In the genomic region with DNA sequence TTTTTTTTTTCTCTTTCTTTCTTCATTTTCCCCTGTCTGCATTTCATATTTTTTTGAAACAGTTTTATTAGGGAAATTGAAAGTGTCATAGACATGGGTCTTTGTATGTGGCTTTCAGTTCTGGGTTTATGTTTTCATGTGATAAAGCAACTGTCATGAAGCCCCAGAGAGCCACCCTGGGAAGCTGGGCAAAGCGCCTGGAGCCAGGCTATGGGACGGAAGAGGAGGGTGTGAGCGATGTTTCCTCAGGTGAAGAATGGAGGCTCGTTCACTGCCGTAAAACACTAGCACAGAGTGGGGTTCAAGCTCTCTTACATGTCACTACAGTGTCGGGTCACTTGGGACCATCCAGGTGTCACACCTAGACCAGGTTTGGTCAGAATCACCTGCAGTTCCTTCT, we compare ENCODE assay signal across 25 mouse cellular contexts. TPM values are rescaled to one million over a fixed set of nuclear protein-coding genes. Genes with fewer than 3 reads are reported as not detected.
DNase-seq lines count a peak whose midpoint lies in the region; ATAC-seq and TF ChIP-seq lines count a peak whose summit lies in the region.
"Had no signal": no experiment of that assay in that cellular context is flagged by ENCODE, and none has a peak within 500 bp of the region (broad histone marks: within the 10 kb centered on the region; RNA-seq: fewer than 3 reads in every experiment).

No protein-coding gene starts in this region.

- TF ChIP-seq POLR2A in thymus, adult 2 months (IDR thresholded peaks at IDR 0.05; ENCODE audit: control insufficient read depth, extremely low read depth, insufficient read depth, low read length, poor library complexity), result no peak

- no peak overlapping the region for H3K9ac ChIP-seq in heart, embryonic 12.5 days
- H3K9ac ChIP-seq in heart, postnatal 0 days (replicated peaks; ENCODE audit: low read depth, low read length), result 0 out of 2 replicates have a peak overlapping the region, but pooled peaks have one; percentile 17
- no peak overlapping the region for H3K9ac ChIP-seq in hindbrain, embryonic 16.5 days (ENCODE audit: low read depth, low read length)
- H3K9ac ChIP-seq: embryonic facial prominence, embryonic 13.5 days; hindbrain, embryonic 13.5 days; limb, embryonic 15.5 days; liver, embryonic 13.5 days had no signal

- H3K27me3 ChIP-seq in heart, embryonic 12.5 days (replicated peaks), result no peaks in the 10 kb centered on the region
- no peaks in the 10 kb centered on the region for H3K27me3 ChIP-seq in heart, postnatal 0 days (ENCODE audit: control insufficient read depth, insufficient read depth, low read length)
- no peaks in the 10 kb centered on the region for H3K27me3 ChIP-seq in thymus, adult 2 months (ENCODE audit: control insufficient read depth, insufficient read depth, low read length)
- no peaks in the 10 kb centered on the region for H3K27me3 ChIP-seq in hindbrain, embryonic 16.5 days (replicated peaks; ENCODE audit: control insufficient read depth, insufficient read depth, low read length)
- H3K27me3 ChIP-seq: embryonic facial prominence, embryonic 13.5 days; limb, embryonic 15.5 days; liver, embryonic 13.5 days had no signal

- no peak for TF ChIP-seq EP300 in heart, postnatal 0 days (IDR thresholded peaks at IDR 0.05; ENCODE audit: low read depth)

- peak overlapping the region; percentile 45 for H3K4me2 ChIP-seq in heart, embryonic 12.5 days
- H3K4me2 ChIP-seq in heart, postnatal 0 days (ENCODE audit: low read depth, low read length), result peak overlapping the region; percentile 49
- H3K4me2 ChIP-seq in hindbrain, embryonic 16.5 days (ENCODE audit: low read length), result no peak overlapping the region
- H3K4me2 ChIP-seq: embryonic facial prominence, embryonic 13.5 days; hindbrain, embryonic 13.5 days; limb, embryonic 15.5 days; liver, embryonic 13.5 days; midbrain, embryonic 11.5 days had no signal

- no peaks in the 10 kb centered on the region for H3K36me3 ChIP-seq in heart, embryonic 12.5 days
- no peaks in the 10 kb centered on the region for H3K36me3 ChIP-seq in heart, postnatal 0 days (replicated peaks; ENCODE audit: control insufficient read depth, insufficient read depth, low read length)
- no peaks in the 10 kb centered on the region for H3K36me3 ChIP-seq in thymus, adult 2 months (ENCODE audit: control insufficient read depth, insufficient read depth, low read length)
- H3K36me3 ChIP-seq in hindbrain, embryonic 16.5 days (ENCODE audit: control insufficient read depth, insufficient read depth, low read length), result no peaks in the 10 kb centered on the region
- H3K36me3 ChIP-seq: hindbrain, embryonic 13.5 days; limb, embryonic 10.5 days; liver, embryonic 13.5 days had no signal

- no peak for DNase-seq in heart, adult 9 months (ENCODE audit: low spot score in 2 of 2)
- DNase-seq in heart, postnatal 0 days (ENCODE audit: low spot score), result no peak
- DNase-seq in heart, postnatal 36 days, result no peak
- no peak for DNase-seq in thymus, adult 2 months
- no peak for DNase-seq in thymus, postnatal 14 days
- DNase-seq: adrenal gland, postnatal 14 days; cerebellum, adult 11 months; cerebellum, adult 9-11 months; gastrocnemius, adult 2 months; gastrocnemius, postnatal 36 days; layer of hippocampus, adult 9-11 months; liver, embryonic 13.5 days; lung, adult 18-20 months; lung, postnatal 14 days; spleen, adult 18-20 months had no signal

- TF ChIP-seq CTCF in heart, postnatal 0 days (IDR thresholded peaks at IDR 0.05; ENCODE audit: low read depth), result no peak
- no peak for TF ChIP-seq CTCF in thymus, adult 2 months (IDR thresholded peaks at IDR 0.05; ENCODE audit: borderline replicate concordance, control insufficient read depth, extremely low read depth, insufficient read depth, low read length, poor library complexity)

- peak overlapping the region; percentile 32; the same call in 1 of the 2 replicates for H3K27ac ChIP-seq in heart, embryonic 12.5 days (ENCODE audit: poor library complexity, severe bottlenecking)
- 0 out of 2 replicates have a peak overlapping the region, but pooled peaks have one; percentile 3 for H3K27ac ChIP-seq in heart, postnatal 0 days (ENCODE audit: low read depth)
- H3K27ac ChIP-seq in thymus, adult 2 months (ENCODE audit: control insufficient read depth, insufficient read depth, low read length), result peak overlapping the region; percentile 49; the same call in 1 of the 2 replicates
- H3K27ac ChIP-seq in hindbrain, embryonic 16.5 days (ENCODE audit: low read depth, low read length), result no peak overlapping the region
- H3K27ac ChIP-seq: embryonic facial prominence, embryonic 13.5 days; gastrocnemius, adult 2 months; hindbrain, embryonic 13.5 days; limb, embryonic 10.5 days; limb, embryonic 15.5 days; liver, embryonic 13.5 days had no signal

- ATAC-seq in heart, embryonic 12.5 days (ENCODE audit: insufficient number of reproducible peaks, low FRiP score), result no peak
- ATAC-seq in heart, postnatal 0 days (ENCODE audit: insufficient read depth, low read depth), result no peak
- no peak for ATAC-seq in hindbrain, embryonic 16.5 days
- ATAC-seq: forebrain, embryonic 16.5 days; intestine, postnatal 0 days; midbrain, embryonic 16.5 days had no signal

- no peaks in the 10 kb centered on the region for H3K9me3 ChIP-seq in heart, embryonic 12.5 days (replicated peaks)
- no peaks in the 10 kb centered on the region for H3K9me3 ChIP-seq in heart, postnatal 0 days (replicated peaks; ENCODE audit: control insufficient read depth, low read length)
- H3K9me3 ChIP-seq in hindbrain, embryonic 16.5 days (ENCODE audit: control insufficient read depth, low read length), result no peaks in the 10 kb centered on the region
- H3K9me3 ChIP-seq: embryonic facial prominence, embryonic 13.5 days; hindbrain, embryonic 13.5 days; limb, embryonic 10.5 days; limb, embryonic 15.5 days; liver, embryonic 13.5 days had no signal

- H3K4me3 ChIP-seq in heart, embryonic 12.5 days, result no peak overlapping the region
- peak overlapping the region; percentile 16; the same call in 1 of the 2 replicates for H3K4me3 ChIP-seq in heart, postnatal 0 days (ENCODE audit: low read depth, low read length)
- H3K4me3 ChIP-seq in thymus, adult 2 months (ENCODE audit: control insufficient read depth, insufficient read depth, low read length), result no peak overlapping the region
- no peak overlapping the region for H3K4me3 ChIP-seq in hindbrain, embryonic 16.5 days (ENCODE audit: low read length)
- H3K4me3 ChIP-seq: embryonic facial prominence, embryonic 13.5 days; gastrocnemius, adult 2 months; hindbrain, embryonic 13.5 days; limb, embryonic 10.5 days; limb, embryonic 15.5 days; liver, embryonic 13.5 days had no signal

- peaks cover 95% of the 10 kb centered on the region for H3K4me1 ChIP-seq in heart, embryonic 12.5 days (replicated peaks)
- peaks cover 35% of the 10 kb centered on the region for H3K4me1 ChIP-seq in heart, postnatal 0 days (ENCODE audit: control insufficient read depth, insufficient read depth)
- H3K4me1 ChIP-seq in thymus, adult 2 months (replicated peaks; ENCODE audit: control insufficient read depth, insufficient read depth, low read length), result peaks cover 73% of the 10 kb centered on the region
- H3K4me1 ChIP-seq in hindbrain, embryonic 16.5 days (ENCODE audit: control insufficient read depth, insufficient read depth, low read depth, low read length), result 0 out of 2 replicates have a peak, but pooled peaks cover 4% of the 10 kb centered on the region

- WGBS in heart, embryonic 12.5 days, result 68% methylated on average over 6 of the region's 6 CpGs
- 50% methylated on average over 6 of the region's 6 CpGs for WGBS in heart, postnatal 0 days
- WGBS in thymus, adult 2 months, result 84% methylated on average over 6 of the region's 6 CpGs
- WGBS in hindbrain, embryonic 16.5 days, result 89% methylated on average over 6 of the region's 6 CpGs

- intact Hi-C loops in heart, postnatal 36 days (cut with DNase I), result no loop called here

RNA-seq across cellular contexts. Expression of a gene that starts 54.6 kb away (rescaled TPM):
- 11.6 and 14.0 TPM in 2 replicates for polyA plus RNA-seq in heart, embryonic 12.5 days (2016; fragmentation: Nextera tagmentation; extraction: Ambion mirVana)
- 23.5 and 24.5 TPM in 2 replicates for total RNA-seq in heart, postnatal 0 days (2014; rRNA removed; ENCODE audit: low replicate concordance)
- 4.2 TPM in 2 replicates for polyA plus RNA-seq in heart, postnatal 0 days (2015; fragmentation: Nextera tagmentation; extraction: Ambion mirVana)
- 10 to 100 TPM; 30.7 to 31.2 TPM for total RNA-seq in heart, postnatal 36 days (2021)
- 17.8 and 19.5 TPM in 2 replicates for polyA plus RNA-seq in thymus, adult 2 months (2012; rRNA removed)
- 1.6 and 1.8 TPM in 2 replicates for polyA plus RNA-seq in hindbrain, embryonic 16.5 days (2015; fragmentation: Nextera tagmentation; extraction: Ambion mirVana)
